Mouse (Mus musculus): ENCODE data around the gene Zmym3. TPM values are rescaled to one million over a fixed set of nuclear protein-coding genes. Genes with fewer than 3 reads are reported as not detected.

Gene Zmym3
- polyA plus RNA-seq, 1 experiment from 2014 or later, result 12.2 TPM

DNA sequence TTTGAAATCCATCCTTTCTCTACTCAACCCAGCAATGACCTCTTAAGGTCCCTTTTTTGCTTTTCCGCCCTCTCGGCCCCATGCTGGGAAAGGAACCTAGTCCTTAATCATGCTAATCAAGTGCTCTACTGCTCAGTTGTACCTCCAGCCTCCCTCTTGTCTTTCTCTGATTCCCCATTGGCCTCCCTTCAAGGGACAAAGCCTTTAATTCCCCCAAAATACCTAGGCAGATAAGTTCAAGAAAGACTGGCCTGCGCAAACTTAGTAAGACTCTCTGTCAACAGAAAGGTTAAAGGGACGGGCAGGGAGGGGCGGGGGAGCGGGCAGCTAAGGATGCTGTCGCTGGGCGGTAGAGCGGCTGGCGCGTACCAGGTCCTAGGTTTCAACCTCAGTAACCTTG lies 24.2 kb downstream of the Zmym3 start:
- no peaks in the 10 kb centered on the region for H3K27me3 ChIP-seq (ENCODE audit: control insufficient read depth, insufficient read depth, low read length)
- DNase-seq (ENCODE audit: low spot score) (no peak), ATAC-seq (ENCODE audit: low FRiP score, low TSS enrichment) (no peak)
- no peaks in the 10 kb centered on the region for H3K9me3 ChIP-seq (ENCODE audit: control insufficient read depth, low read length)
- no peak overlapping the region for H3K4me3 ChIP-seq (ENCODE audit: low read depth, low read length)
- no peak overlapping the region for H3K4me2 ChIP-seq (replicated peaks; ENCODE audit: low read depth)
- H3K4me1 ChIP-seq (replicated peaks; ENCODE audit: control insufficient read depth, insufficient read depth), result no peaks in the 10 kb centered on the region
- TF ChIP-seq CTCF (IDR thresholded peaks at IDR 0.05; ENCODE audit: low read depth), result no peak
- TF ChIP-seq EP300 (optimal IDR thresholded peaks at IDR 0.05), result no peak
- no peak overlapping the region for H3K27ac ChIP-seq (replicated peaks)
- H3K9ac ChIP-seq (ENCODE audit: low read length), result no peak overlapping the region
- 42% methylated on average over 11 of the region's 11 CpGs for WGBS
- no peaks in the 10 kb centered on the region for H3K36me3 ChIP-seq (ENCODE audit: control insufficient read depth, insufficient read depth, low read length)

DNA sequence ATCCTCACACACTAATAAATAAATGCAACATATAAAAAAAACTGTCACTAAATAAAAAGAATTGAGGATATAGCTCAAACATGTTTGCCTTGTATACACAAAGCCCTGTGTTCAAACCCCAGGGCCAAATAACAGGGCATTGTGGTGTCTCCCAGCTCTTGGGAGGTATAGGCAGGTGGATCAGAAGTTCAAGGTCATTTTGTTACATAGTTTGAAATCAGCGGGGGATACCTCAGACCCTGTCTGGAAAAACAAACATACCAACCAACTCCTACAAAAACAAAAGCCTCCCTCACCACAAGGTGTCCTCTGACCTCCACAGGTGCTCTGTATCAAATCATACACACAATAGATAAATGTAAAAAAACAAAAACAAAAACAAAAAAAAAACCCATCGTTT lies 26.3 kb downstream of the Zmym3 start:
- DNase-seq (ENCODE audit: low spot score) (no peak), ATAC-seq (ENCODE audit: low FRiP score, low TSS enrichment) (no peak)
- Histone ChIP-seq H3K36me3 (ENCODE audit: control insufficient read depth, insufficient read depth, low read length) (no peaks in the 10 kb centered on the region), H3K27me3 (ENCODE audit: control insufficient read depth, insufficient read depth, low read length) (no peaks in the 10 kb centered on the region), H3K4me3 (ENCODE audit: low read depth, low read length) (no peak overlapping the region), H3K9ac (ENCODE audit: low read length) (no peak overlapping the region), H3K9me3 (ENCODE audit: control insufficient read depth, low read length) (no peaks in the 10 kb centered on the region), H3K4me1 (replicated peaks; ENCODE audit: control insufficient read depth, insufficient read depth) (no peaks in the 10 kb centered on the region), H3K27ac (replicated peaks) (no peak overlapping the region), H3K4me2 (replicated peaks; ENCODE audit: low read depth) (no peak overlapping the region)
- TF ChIP-seq CTCF (IDR thresholded peaks at IDR 0.05; ENCODE audit: low read depth) (no peak), EP300 (optimal IDR thresholded peaks at IDR 0.05) (no peak)
- 51% methylated on average over 2 of the region's 2 CpGs for WGBS

DNA sequence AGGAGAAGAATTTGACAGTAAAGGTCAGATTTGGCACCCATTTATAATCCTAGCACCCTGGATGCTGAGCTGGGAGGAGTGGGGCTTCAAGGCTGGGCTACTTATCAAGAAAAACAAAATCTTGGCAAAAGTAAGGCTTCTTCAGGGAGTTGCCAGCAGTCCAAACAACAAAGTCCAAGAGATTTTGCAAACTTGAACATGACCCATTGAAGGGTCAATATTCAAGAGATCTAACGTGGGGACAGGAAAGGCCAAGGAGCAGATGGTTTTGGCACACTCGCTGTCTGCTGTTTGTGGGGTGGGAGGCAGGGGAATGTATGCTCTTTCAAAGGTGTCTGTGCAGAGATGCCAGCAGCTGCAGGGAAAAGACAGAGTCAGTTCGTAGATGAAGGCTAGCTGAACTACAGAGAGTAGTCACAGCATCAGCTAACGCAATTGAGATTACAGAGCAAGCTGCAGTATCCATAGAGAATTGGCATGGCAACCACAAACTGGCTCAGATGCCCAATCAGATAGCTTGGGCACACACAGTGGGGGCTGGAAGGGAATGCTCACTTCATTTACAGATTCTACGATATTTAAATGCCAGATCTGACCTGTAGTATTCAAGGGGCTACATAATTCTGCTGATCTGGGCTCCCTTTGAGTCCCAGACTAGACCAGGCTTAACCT lies 31.6 kb downstream of the Zmym3 start:
- Histone ChIP-seq H3K4me2 (replicated peaks; ENCODE audit: low read depth) (no peak overlapping the region), H3K4me3 (ENCODE audit: low read depth, low read length) (no peak overlapping the region), H3K9ac (ENCODE audit: low read length) (no peak overlapping the region), H3K4me1 (replicated peaks; ENCODE audit: control insufficient read depth, insufficient read depth) (no peaks in the 10 kb centered on the region), H3K27ac (replicated peaks) (no peak overlapping the region), H3K27me3 (ENCODE audit: control insufficient read depth, insufficient read depth, low read length) (no peaks in the 10 kb centered on the region), H3K9me3 (ENCODE audit: control insufficient read depth, low read length) (no peaks in the 10 kb centered on the region), H3K36me3 (ENCODE audit: control insufficient read depth, insufficient read depth, low read length) (no peaks in the 10 kb centered on the region)
- no peak for TF ChIP-seq CTCF (IDR thresholded peaks at IDR 0.05; ENCODE audit: low read depth)
- TF ChIP-seq EP300 (optimal IDR thresholded peaks at IDR 0.05), result no peak
- ATAC-seq (ENCODE audit: low FRiP score, low TSS enrichment) (no peak), DNase-seq (ENCODE audit: low spot score) (no peak)
- WGBS, result 61% methylated on average over 5 of the region's 5 CpGs

DNA sequence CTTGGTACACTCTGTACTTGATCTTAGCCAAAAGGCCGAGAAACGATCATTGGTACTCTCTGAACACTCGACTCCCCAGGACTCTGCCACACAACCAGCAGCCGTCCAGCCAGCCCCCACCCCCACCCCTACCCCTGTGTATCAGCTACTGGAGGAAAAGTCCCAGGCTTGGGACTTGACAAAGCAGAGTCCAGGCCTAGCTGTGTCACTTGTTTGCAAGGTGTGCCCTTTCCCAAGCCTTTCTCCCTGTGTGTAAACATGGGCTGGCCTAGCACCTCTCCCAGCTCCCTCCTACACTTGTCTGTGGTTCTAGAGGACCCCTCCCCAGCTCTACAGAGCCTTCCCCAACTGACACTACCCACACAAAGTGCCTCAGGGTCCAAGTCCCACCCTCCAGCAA lies 34.4 kb downstream of the Zmym3 start:
- DNase-seq (ENCODE audit: low spot score) (peak; percentile 35), ATAC-seq (ENCODE audit: low FRiP score, low TSS enrichment) (peak; percentile 80)
- no peak overlapping the region for H3K9ac ChIP-seq (ENCODE audit: low read length)
- no peaks in the 10 kb centered on the region for H3K9me3 ChIP-seq (ENCODE audit: control insufficient read depth, low read length)
- H3K4me2 ChIP-seq (replicated peaks; ENCODE audit: low read depth), result no peak overlapping the region
- WGBS, result 34% methylated on average over 4 of the region's 4 CpGs
- no peaks in the 10 kb centered on the region for H3K36me3 ChIP-seq (ENCODE audit: control insufficient read depth, insufficient read depth, low read length)
- no peak overlapping the region for H3K27ac ChIP-seq (replicated peaks)
- no peak for TF ChIP-seq CTCF (IDR thresholded peaks at IDR 0.05; ENCODE audit: low read depth)
- no peak for TF ChIP-seq EP300 (optimal IDR thresholded peaks at IDR 0.05)
- H3K27me3 ChIP-seq (ENCODE audit: control insufficient read depth, insufficient read depth, low read length), result no peaks in the 10 kb centered on the region
- no peaks in the 10 kb centered on the region for H3K4me1 ChIP-seq (replicated peaks; ENCODE audit: control insufficient read depth, insufficient read depth)
- no peak overlapping the region for H3K4me3 ChIP-seq (ENCODE audit: low read depth, low read length)

DNA sequence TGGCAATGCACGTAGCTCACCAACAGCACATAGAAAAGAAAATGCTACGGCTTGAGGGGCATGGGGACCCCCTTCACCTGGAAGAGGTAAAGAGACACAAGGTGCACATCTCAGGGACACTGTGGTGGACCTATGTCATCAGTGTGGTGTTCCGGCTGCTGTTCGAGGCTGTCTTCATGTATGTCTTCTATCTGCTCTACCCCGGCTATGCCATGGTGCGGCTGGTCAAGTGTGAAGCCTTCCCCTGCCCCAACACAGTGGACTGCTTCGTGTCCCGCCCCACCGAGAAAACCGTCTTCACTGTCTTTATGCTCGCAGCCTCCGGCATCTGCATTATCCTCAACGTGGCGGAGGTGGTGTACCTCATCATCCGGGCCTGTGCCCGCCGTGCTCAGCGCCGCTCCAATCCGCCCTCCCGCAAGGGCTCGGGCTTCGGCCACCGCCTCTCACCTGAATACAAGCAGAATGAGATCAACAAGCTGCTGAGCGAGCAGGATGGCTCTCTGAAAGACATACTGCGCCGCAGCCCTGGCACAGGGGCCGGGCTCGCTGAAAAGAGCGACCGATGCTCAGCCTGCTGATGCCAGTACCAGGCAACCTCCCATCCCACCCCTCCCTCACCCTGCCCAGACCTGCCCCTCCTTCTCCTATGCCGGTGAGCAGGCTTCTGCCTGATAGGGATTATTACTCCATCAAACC lies 36.1 kb downstream of the Zmym3 start:
- 22% methylated on average over 32 of the region's 32 CpGs for WGBS
- ATAC-seq (ENCODE audit: low FRiP score, low TSS enrichment) (no peak), DNase-seq (ENCODE audit: low spot score) (no peak)
- no peaks in the 10 kb centered on the region for H3K4me1 ChIP-seq (replicated peaks; ENCODE audit: control insufficient read depth, insufficient read depth)
- peak overlapping the region; percentile 17; the same call in 1 of the 2 replicates for H3K4me2 ChIP-seq (replicated peaks; ENCODE audit: low read depth)
- no peaks in the 10 kb centered on the region for H3K9me3 ChIP-seq (ENCODE audit: control insufficient read depth, low read length)
- no peak overlapping the region for H3K27ac ChIP-seq (replicated peaks)
- TF ChIP-seq EP300 (optimal IDR thresholded peaks at IDR 0.05), result no peak
- TF ChIP-seq CTCF (IDR thresholded peaks at IDR 0.05; ENCODE audit: low read depth), result no peak
- H3K4me3 ChIP-seq (ENCODE audit: low read depth, low read length), result no peak overlapping the region
- no peak overlapping the region for H3K9ac ChIP-seq (ENCODE audit: low read length)
- no peaks in the 10 kb centered on the region for H3K36me3 ChIP-seq (ENCODE audit: control insufficient read depth, insufficient read depth, low read length)
- H3K27me3 ChIP-seq (ENCODE audit: control insufficient read depth, insufficient read depth, low read length), result no peaks in the 10 kb centered on the region

DNA sequence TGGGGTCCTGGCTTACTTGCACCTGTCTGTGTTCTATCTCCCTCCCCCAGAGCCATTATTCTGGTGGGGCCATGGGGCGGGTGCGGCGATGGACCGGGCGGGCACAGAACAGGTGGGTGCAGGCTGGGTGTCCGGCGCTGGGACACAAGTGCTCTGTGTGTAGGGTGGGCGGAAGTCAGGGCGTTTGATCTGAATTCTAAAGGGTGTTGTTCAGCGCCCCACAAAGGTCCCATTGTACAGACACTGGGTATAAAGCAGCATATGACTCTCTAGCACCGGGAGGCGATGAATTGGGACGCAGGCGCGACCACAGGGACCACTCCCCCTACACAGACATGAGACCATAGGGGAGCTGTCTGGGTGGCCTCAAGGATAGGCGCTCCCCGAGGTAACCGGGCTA lies 37.2 kb downstream of the Zmym3 start:
- no peak for DNase-seq (ENCODE audit: low spot score)
- H3K27ac ChIP-seq (replicated peaks), result no peak overlapping the region
- H3K4me2 ChIP-seq (replicated peaks; ENCODE audit: low read depth), result no peak overlapping the region
- no peaks in the 10 kb centered on the region for H3K9me3 ChIP-seq (ENCODE audit: control insufficient read depth, low read length)
- H3K36me3 ChIP-seq (ENCODE audit: control insufficient read depth, insufficient read depth, low read length), result no peaks in the 10 kb centered on the region
- H3K4me3 ChIP-seq (ENCODE audit: low read depth, low read length), result no peak overlapping the region
- H3K9ac ChIP-seq (ENCODE audit: low read length), result no peak overlapping the region
- TF ChIP-seq EP300 (optimal IDR thresholded peaks at IDR 0.05), result no peak
- no peak for TF ChIP-seq CTCF (IDR thresholded peaks at IDR 0.05; ENCODE audit: low read depth)
- no peak for ATAC-seq (ENCODE audit: low FRiP score, low TSS enrichment)
- H3K4me1 ChIP-seq (replicated peaks; ENCODE audit: control insufficient read depth, insufficient read depth), result no peaks in the 10 kb centered on the region
- no peaks in the 10 kb centered on the region for H3K27me3 ChIP-seq (ENCODE audit: control insufficient read depth, insufficient read depth, low read length)
- 39% methylated on average over 18 of the region's 18 CpGs for WGBS

All from stomach, postnatal 0 days (tissue).